Mouse (Mus musculus) myocyte (in vitro differentiated cells): ENCODE results near the gene Ipo4.

Source experiments
- CEBPB ChIP-seq: IDR thresholded peaks from 2 replicates; pipeline ENCODE4 v1.6.1; 2011; ENCODE audit warnings: mild to moderate bottlenecking, moderate library complexity; ENCODE audit not compliant: poor library complexity, insufficient read depth, severe bottlenecking
- E2F4 ChIP-seq: IDR thresholded peaks from one replicate; pipeline ENCODE4 v1.6.1; 2011; ENCODE audit warnings: mild to moderate bottlenecking, control low read depth, moderate library complexity; ENCODE audit not compliant: insufficient read depth
- MAX ChIP-seq: IDR thresholded peaks from one replicate; pipeline ENCODE4 v1.6.1; 2011; ENCODE audit warnings: low read depth, mild to moderate bottlenecking, control low read depth
- MYOG ChIP-seq, 3 experiments: IDR thresholded peaks; one replicate each; pipeline ENCODE4 v1.6.1; 2011; ENCODE audit warnings: control low read depth in 2 of 3, low read depth in 2 of 3, mild to moderate bottlenecking in 2 of 3; ENCODE audit not compliant: insufficient read length in 2 of 3, control insufficient read depth in 1 of 3, insufficient read depth in 1 of 3
- POLR2A ChIP-seq: IDR thresholded peaks from one replicate; pipeline ENCODE4 v1.6.1; 2011; ENCODE audit warnings: low read depth, mild to moderate bottlenecking, control low read depth, moderate library complexity; ENCODE audit not compliant: insufficient read length
- REST ChIP-seq: IDR thresholded peaks from one replicate; pipeline ENCODE4 v1.6.1; 2011; ENCODE audit warnings: mild to moderate bottlenecking, control low read depth, moderate library complexity; ENCODE audit not compliant: insufficient read depth, insufficient read length
- TCF12 ChIP-seq: IDR thresholded peaks from one replicate; pipeline ENCODE4 v1.6.1; 2011; ENCODE audit warnings: mild to moderate bottlenecking, control low read depth; ENCODE audit not compliant: poor library complexity, insufficient read depth, severe bottlenecking
- TCF3 ChIP-seq: IDR thresholded peaks from one replicate; pipeline ENCODE4 v1.6.1; 2011; ENCODE audit warnings: low read depth, control low read depth; ENCODE audit not compliant: insufficient read length
- USF1 ChIP-seq: IDR thresholded peaks from one replicate; pipeline ENCODE4 v1.6.1; 2011; ENCODE audit warnings: low read depth, mild to moderate bottlenecking, control low read depth, moderate library complexity

DNA sequence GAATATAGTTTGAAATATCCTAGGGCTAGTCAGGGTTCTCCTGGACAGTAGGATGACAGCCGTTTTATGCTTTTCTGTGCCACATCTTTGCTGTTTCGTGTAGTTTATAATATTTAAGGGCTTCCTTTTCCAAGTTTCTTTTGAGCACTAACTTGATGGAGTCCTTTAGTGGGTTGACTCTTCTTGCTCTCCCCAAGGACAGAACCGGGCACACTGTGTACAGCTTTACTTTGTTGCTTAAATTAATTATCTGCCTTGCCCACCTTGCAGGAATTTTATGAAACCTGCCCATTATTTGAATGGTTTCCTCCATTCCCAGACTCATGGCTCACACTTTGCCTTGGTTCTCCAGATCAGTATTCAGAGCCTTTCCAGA is 46.3 kb upstream of the Ipo4 start:
- TF ChIP-seq MAX, result no peak
- no peak for TF ChIP-seq E2F4
- TF ChIP-seq POLR2A, result no peak
- no peak for TF ChIP-seq MYOG (IDR thresholded peaks at IDR 0.05; ENCODE audit: control insufficient read depth in 1 of 3, insufficient read depth in 1 of 3, insufficient read length in 2 of 3, low read depth in 2 of 3)
- TF ChIP-seq CEBPB, result no peak
- no peak for TF ChIP-seq TCF3
- no peak for TF ChIP-seq REST
- TF ChIP-seq TCF12, result no peak
- TF ChIP-seq USF1, result no peak
